Mouse (Mus musculus) layer of hippocampus, postnatal 36 days (tissue): ENCODE results near the gene Ccnk. TPM values are rescaled to one million over a fixed set of nuclear protein-coding genes. Genes with fewer than 3 reads are reported as not detected.

Experiments used
- DNase-seq, 2 experiments: peaks; one replicate each; pipeline ENCODE4 v3.0.0; 2022
- total RNA-seq, 2 experiments: library from RNA; stranded (reverse); gene quantifications; 2 replicates each; pipeline ENCODE4 v1.2.3; 2021

Gene Ccnk
- total RNA-seq, 2 experiments from 2014 or later: 26.9 to 31.2 TPM

- no peak for DNase-seq
These were observed 70.1 kb downstream of the Ccnk start for GRCm38 (mm10) chr12:108249522-108249921.

DNA sequence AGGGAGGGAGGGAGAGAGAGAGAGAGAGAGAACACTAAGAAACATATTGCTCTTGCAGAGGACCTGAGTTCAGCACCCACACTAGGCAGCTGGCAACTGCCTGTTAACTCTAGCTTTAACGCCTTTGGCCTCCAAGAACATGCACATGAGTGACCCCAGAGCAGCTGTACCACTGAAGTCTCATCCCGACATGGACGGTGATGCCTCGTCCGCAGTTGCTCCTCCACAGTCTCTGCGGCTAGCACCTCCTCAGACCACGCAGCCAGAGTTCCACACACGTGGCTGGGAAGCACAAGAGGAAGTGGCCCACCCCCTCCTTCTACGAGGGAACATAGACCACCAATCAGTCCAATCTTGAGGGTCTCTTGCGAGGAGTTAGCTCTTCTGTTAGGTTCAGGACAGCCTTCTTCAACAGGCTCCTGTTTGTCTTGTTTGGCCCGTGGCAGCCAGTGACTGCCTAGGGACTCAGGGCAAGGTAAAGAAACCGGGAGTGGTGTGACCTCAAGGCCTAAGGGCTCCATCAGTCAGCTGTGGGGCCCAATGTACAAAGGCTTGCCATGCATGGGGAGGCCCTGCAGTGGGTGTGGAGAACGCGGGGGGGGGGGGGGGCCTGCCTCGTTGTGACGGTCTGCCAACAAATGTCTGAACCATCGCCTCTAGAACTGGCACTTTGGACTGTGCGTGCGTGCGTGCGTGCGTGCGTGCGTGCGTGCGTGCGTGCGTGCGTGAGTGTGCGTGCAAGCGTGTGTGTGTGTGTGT lies 71.8 kb downstream of the Ccnk start:
- DNase-seq: no peak

DNA sequence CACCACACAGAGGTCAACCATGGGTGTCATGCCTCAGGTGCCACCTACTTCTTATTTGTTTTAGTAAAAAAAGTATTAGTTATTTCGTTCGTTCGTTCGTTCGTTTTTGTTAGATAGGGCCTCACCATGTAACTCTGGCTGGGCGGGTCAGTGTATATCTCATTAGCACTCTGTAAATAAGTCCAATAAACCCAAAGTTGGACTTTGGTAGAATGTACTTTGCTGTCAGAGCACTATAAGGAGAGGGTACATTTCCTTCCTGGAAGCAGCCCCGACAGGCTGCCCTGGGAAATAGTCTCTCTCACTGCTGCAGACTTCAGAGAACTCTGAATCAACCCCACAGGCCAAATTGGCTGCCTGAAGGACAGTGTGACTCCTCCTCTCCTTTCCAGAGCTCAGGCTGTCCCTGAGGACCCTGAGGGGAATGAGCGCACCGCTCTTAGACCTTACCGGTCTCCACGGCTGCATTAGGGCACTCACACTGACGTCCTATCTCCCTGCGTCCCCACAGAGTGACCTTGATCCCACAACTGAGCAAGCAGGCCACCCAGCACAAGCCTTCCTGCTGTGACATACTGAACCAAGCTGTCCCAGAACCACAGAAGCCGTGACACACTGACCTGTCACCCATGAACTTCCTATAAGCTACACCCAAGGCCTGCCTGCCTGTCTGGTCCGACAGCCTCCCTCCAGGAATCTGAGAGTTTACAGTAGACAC lies 72.6 kb downstream of the Ccnk start:
- DNase-seq: no peak

Other genes with a start within 250 kb of the Ccnk start
- 100 to 1,000 TPM; 134 to 137 TPM for gene Bcl11b, start 176.0 kb upstream of the Ccnk start, total RNA-seq
- gene Setd3, start 265 bp upstream of the Ccnk start, total RNA-seq: 100 to 1,000 TPM; 136 to 150 TPM
- 10 to 100 TPM; 68.1 to 70.0 TPM for gene Ccdc85c, start 95.8 kb downstream of the Ccnk start, total RNA-seq
- gene Hhipl1, start 126.7 kb downstream of the Ccnk start, total RNA-seq: 1 to 10 TPM; 4.5 to 5.7 TPM
- 100 to 1,000 TPM; 168 to 174 TPM for gene Cyp46a1, start 154.8 kb downstream of the Ccnk start, total RNA-seq
- 10 to 100 TPM; 46.9 to 58.5 TPM for gene Eml1, start 191.4 kb downstream of the Ccnk start, total RNA-seq